Mouse (Mus musculus) hematopoietic stem cell, adult 5-6 weeks (primary cell): ENCODE measurements around the gene Gdpd5. TPM values are rescaled to one million over a fixed set of nuclear protein-coding genes. Genes with fewer than 3 reads are reported as not detected.

ENCODE experiments used
- ATAC-seq, 2 experiments: fragments of 125-278 bp in 1 of 2; replicated peaks in 1 of 2; 2 replicates each; pipeline ENCODE4 v1.8.0; 2016 to 2017; ENCODE audit warnings: inconsistent platforms in 2 of 2, mild to moderate bottlenecking in 2 of 2, moderate number of reproducible peaks in 2 of 2, low read depth in 1 of 2, moderate TSS enrichment in 1 of 2; ENCODE audit not compliant: low FRiP score in 2 of 2, poor library complexity in 2 of 2, severe bottlenecking in 2 of 2, insufficient read depth in 1 of 2, low TSS enrichment in 1 of 2
- total RNA-seq: library from RNA; stranded (forward); fragments of 172-1452, 232-1000 nt; gene quantifications from 2 replicates; pipeline ENCODE4 v1.2.3, GENCODE M21; 2017

Gene Gdpd5
- total RNA-seq, 1 experiment from 2014 or later: 0.15 TPM

GRCm38 (mm10) chr7:99424538-99425155 is 43.4 kb downstream of the Gdpd5 start:
- ATAC-seq: no peak

GRCm38 (mm10) chr7:99425706-99426105 is 44.5 kb downstream of the Gdpd5 start:
- no peak for ATAC-seq

- no peak for ATAC-seq
These were observed 45.8 kb downstream of the Gdpd5 start for GRCm38 (mm10) chr7:99427031-99427430.

- ATAC-seq: no peak
These were observed 46.8 kb downstream of the Gdpd5 start for GRCm38 (mm10) chr7:99427987-99428386.

DNA sequence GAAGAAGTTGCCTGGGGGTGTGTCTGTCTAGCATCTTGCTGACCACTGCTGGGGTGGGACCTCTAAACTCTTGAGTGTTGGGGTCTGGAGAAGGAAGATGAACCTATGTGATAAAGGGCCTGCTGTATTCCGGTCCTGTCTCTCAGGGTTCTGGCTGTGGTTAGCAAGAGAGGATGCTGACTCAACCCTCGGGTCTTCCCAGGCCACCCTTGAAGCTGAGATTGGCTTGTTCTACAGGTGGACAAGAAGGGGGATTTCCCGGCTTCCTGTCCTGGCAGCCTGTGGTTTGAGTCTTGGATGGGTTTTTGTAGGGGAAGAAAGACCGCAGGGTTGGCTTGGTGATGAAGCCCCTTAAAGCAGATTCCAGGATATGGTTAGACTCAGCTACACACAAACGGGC is 47.6 kb downstream of the Gdpd5 start:
- ATAC-seq: peak; percentile 42 to 44; a peak in 3 of 4 replicates

DNA sequence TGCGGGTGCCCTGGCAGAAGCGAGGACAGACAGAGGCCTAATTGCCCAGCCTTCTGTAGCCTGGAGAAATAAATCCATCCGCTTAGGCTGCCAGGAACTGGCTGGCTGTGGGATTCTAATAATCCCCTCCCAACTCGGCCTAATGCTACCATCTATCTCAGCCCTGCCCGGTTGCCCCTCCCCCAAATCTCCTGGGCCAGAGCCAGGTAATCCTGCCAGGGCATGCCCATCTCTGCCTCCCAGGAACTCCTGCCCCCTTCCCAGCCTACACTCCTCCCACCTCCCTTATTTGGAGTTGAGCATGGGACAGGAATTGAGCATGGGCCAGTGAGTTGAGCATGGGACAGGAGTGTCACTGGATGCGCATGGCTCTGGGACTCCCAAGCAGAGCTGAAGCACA is 48.6 kb downstream of the Gdpd5 start:
- no peak for ATAC-seq

DNA sequence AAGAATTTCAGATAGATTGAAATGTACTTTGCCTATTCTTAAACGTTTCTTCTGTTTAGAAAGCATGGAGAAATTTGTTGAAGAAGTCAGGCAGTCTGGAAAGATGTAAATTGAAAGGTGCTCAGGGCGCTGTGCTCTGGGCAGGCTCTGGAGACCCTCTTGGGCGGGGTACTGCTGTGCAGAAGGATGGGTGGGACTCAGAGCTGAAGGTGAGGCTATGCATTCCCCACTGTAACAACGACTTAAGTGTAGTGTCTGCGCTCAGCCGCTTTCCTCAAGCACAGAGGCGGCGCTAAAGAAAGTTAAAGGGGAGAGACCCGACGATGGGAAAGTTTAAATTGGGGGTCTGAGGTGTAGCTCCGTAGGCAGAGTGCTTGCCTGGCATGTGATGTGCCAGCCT is 49.0 kb downstream of the Gdpd5 start:
- no peak for ATAC-seq

- ATAC-seq: peak; percentile 80
These were observed 51.0 kb downstream of the Gdpd5 start for GRCm38 (mm10) chr7:99432248-99432647.

GRCm38 (mm10) chr7:99432863-99433262 is 51.6 kb downstream of the Gdpd5 start:
- no peak for ATAC-seq

GRCm38 (mm10) chr7:99434672-99435250 is 53.5 kb downstream of the Gdpd5 start:
- peak; percentile 66 to 67 for ATAC-seq

GRCm38 (mm10) chr7:99436530-99436929 is 55.3 kb downstream of the Gdpd5 start:
- no peak for ATAC-seq

DNA sequence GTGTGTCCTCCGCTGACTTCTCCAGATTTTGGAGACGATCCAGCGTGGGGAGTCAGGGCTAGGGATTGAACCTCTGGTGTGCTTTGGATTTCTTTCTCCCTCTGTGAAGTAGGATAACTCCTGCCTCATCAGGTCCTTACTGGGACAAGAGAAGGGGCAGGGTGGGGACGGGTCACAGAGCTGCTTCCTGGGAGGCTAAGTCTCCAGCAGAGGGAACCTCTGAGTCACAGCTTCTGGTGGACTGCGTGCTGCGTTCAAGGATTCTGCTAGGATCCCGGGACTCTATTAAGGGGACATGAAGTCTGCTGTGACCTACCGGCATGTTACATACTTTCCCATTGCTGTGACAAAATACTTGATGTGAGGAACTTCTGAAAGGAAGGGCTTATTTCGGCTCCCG is 57.7 kb downstream of the Gdpd5 start:
- no peak for ATAC-seq

DNA sequence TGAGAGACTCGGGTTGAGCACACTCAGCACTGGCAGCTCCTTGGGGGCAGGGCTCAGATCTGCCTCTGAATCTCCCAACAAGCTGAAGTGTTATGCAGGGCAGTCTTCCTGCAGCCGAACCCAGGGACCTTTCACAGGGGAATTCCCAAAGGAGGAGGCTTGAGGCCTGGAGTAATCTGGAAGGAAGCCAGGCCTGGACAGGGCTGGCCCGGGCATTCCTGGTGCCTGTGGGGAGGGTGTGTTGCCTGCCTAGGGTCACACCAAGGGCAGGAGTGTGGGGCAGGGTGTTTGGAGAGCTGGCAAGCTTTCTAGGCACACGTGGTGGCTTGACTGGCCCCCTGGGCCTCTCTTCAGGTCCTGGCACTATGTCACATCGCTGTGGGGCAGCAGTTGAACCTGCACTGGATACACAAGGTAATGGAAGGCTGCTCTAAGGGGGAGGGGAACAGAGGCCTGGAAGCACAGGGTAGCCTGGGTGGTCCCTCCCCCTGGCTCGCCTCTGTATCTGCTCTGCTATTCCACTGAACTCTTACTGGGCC is 60.4 kb downstream of the Gdpd5 start:
- no peak for ATAC-seq

GRCm38 (mm10) chr7:99443164-99443563 is 62.0 kb downstream of the Gdpd5 start:
- ATAC-seq: no peak

GRCm38 (mm10) chr7:99444012-99444411 is 62.8 kb downstream of the Gdpd5 start:
- no peak for ATAC-seq

DNA sequence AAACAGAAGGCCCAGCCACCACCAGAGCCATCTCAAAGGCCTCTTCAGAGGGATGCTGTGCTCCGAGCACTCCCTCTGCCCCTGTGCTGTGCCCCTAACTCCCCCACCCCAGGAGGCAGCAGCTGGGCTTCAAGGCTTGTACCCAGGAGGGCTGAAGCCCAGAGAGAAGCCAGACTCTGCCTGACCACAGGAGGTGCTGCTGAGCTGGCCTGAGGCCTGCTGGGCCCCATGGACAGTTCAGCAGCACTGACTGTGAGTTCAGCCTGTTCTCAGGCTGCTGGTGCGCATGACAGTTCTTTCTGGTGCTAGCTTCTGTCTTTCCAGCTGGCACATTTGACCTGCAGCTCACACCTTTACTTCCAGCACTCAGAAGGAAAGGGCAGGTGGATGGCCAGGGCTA is 64.6 kb downstream of the Gdpd5 start:
- ATAC-seq: peak in 1 of 2 experiments; percentile 22; a peak in 1 of 4 replicates

GRCm38 (mm10) chr7:99447323-99447722 is 66.1 kb downstream of the Gdpd5 start:
- no peak for ATAC-seq

DNA sequence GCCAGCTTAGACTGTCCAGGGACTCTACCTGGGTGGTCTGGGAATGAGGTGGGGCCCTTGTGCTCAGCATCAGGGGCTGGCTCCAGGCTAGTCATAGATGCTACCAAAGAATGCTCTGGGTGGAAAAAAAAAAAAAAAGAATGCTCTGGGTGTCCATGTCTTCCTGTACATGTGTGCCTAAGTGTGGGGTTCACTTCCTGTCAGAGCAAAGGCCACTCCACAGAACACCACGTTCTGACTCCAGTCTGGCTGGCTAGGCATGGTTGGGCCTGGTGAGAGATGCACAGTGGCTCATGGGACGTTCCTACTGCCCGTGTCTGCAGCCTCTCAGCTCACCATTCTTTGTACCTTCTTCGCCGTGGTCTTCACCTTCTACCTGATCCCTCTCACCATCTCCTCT is 67.4 kb downstream of the Gdpd5 start:
- ATAC-seq: peak in 1 of 2 experiments; percentile 9; a peak in 1 of 4 replicates

DNA sequence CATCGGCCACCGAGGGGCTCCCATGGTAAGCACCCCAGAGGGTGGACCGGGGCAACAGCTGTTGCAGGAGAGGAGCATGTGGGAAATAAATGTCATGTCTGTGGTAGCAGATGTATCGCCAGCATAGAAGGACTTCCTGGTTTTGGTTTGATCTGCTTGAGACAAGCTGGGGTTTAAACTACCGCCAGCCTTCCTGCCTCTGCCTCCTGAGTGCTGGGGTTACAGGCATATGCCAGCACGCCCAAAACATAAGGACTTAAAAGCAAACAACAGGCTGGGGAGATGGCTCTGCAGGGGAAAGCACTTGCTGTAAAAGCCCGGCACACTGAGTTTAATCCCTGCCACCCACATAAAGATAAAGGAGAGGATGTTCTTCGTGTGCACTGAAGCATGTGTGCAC is 67.8 kb downstream of the Gdpd5 start:
- peak; percentile 54 to 56; a peak in 3 of 4 replicates for ATAC-seq
